Mouse (Mus musculus): ENCODE results near the gene Olfr12. TPM values are rescaled to one million over a fixed set of nuclear protein-coding genes. Genes with fewer than 3 reads are reported as not detected.

Olfr12 gene
- polyA plus RNA-seq, 1 experiment from 2014 or later = not detected

DNA sequence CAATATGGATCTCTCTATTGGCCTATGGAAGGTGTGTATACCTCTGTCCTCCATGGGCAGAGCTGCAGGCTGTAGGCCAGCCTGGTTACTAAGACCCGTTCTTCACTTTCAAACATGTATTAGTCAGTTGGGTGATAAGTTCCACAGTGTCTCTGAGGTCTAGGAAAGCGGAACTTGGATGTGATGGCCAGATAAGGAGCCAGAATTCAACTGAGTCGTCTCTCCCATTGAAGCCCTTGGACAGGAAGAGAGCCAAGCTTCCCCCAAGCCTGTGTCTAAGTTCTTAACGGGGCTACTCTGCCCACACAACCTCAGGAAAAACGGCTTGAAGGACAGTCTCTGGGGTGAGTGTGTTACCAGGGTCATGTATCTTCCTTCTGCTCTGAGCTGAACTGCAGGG, 41.8 kb downstream of the Olfr12 start:
- Histone ChIP-seq H3K36me3 (no peaks in the 10 kb centered on the region), H3K4me2 (no peak overlapping the region), H3K4me1 (replicated peaks) (peaks cover 9% of the 10 kb centered on the region; the same call in 1 of the 2 replicates), H3K27ac (replicated peaks) (no peak overlapping the region), H3K4me3 (no peak overlapping the region), H3K9me3 (no peaks in the 10 kb centered on the region), H3K9ac (no peak overlapping the region), H3K27me3 (peaks cover 4% of the 10 kb centered on the region; the same call in 1 of the 2 replicates)
- ATAC-seq (ENCODE audit: low read depth) = no peak
- 71% methylated on average over 5 of the region's 5 CpGs for WGBS

DNA sequence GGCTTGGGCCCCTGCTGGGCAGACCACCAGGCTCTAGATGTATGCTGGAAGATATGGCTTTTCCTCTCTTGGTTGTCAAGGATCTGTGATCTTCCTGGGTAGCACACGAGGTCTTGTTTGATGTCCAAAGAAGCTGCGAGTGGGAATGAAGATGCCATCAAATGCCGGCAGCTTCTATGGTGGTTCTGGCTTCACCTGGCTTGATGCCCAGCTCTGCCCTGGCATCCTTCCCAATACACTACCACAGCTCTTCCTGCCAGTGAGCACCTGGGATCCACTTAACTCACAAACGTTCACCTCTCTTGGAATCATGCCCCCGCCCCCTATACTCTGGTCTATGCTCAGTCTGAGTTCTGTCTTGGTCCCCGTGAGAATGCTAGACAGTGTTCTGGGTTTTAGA, 49.5 kb downstream of the Olfr12 start:
- Histone ChIP-seq H3K27ac (replicated peaks) (no peak overlapping the region), H3K27me3 (no peaks in the 10 kb centered on the region; the same call in 1 of the 2 replicates), H3K4me3 (no peak overlapping the region), H3K4me2 (no peak overlapping the region), H3K9ac (no peak overlapping the region), H3K9me3 (no peaks in the 10 kb centered on the region), H3K36me3 (no peaks in the 10 kb centered on the region), H3K4me1 (replicated peaks) (no peaks in the 10 kb centered on the region)
- 77% methylated on average over 6 of the region's 6 CpGs for WGBS
- ATAC-seq (ENCODE audit: low read depth) = no peak

- Histone ChIP-seq H3K27ac (replicated peaks) (no peak overlapping the region), H3K36me3 (no peaks in the 10 kb centered on the region), H3K9ac (no peak overlapping the region), H3K4me1 (replicated peaks) (no peaks in the 10 kb centered on the region), H3K9me3 (no peaks in the 10 kb centered on the region), H3K27me3 (peaks cover 6% of the 10 kb centered on the region; the same call in 1 of the 2 replicates), H3K4me3 (no peak overlapping the region), H3K4me2 (no peak overlapping the region)
- no peak for ATAC-seq (ENCODE audit: low read depth)
- 98% methylated on average over 3 of the region's 3 CpGs for WGBS
These were observed 51.8 kb downstream of the Olfr12 start for GRCm38 (mm10) chr1:92669430-92669829.

DNA sequence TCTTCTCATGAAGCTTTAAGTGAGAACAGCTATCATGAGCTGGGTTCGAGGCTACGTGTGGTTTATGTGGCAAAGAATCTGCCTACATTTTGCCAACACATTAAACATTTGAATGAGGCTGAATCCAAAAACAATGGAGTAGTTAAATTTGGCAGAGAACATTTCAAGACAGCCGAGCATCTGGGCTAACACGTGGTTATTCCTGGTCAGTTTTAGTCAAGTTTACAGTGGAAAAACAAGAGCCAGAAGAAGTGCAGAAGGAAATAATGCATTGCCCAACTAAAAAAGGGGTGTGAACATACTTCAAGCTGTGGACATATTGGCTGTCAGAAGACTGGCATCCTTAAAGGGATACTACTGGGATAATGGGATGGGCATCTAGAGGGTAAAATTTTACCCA, 53.7 kb downstream of the Olfr12 start:
- peaks cover 9% of the 10 kb centered on the region for H3K27me3 ChIP-seq
- 87% methylated on average over 4 of the region's 4 CpGs for WGBS
- no peak overlapping the region for H3K4me2 ChIP-seq

More for the DNA sequence above, 53.7 kb downstream of the Olfr12 start:
- no peak overlapping the region for H3K9ac ChIP-seq
- H3K4me3 ChIP-seq = no peak overlapping the region
- H3K27ac ChIP-seq (replicated peaks) = no peak overlapping the region
- no peak for ATAC-seq (ENCODE audit: low read depth)
- no peaks in the 10 kb centered on the region for H3K36me3 ChIP-seq
- H3K9me3 ChIP-seq = no peaks in the 10 kb centered on the region
- H3K4me1 ChIP-seq (replicated peaks) = no peaks in the 10 kb centered on the region; the same call in 1 of the 2 replicates

Other genes starting within 250 kb of the Olfr12 start
- gene Ndufa10, start 143.9 kb upstream of the Olfr12 start, polyA plus RNA-seq (2015; fragmentation: Nextera tagmentation; extraction: Ambion mirVana) = 313 and 317 TPM in 2 replicates
- gene Olfr1416, start 132.7 kb upstream of the Olfr12 start, polyA plus RNA-seq (2015; fragmentation: Nextera tagmentation; extraction: Ambion mirVana) = not detected in 2 replicates
- gene Olfr1415, start 121.7 kb upstream of the Olfr12 start, polyA plus RNA-seq (2015; fragmentation: Nextera tagmentation; extraction: Ambion mirVana) = not detected in 2 replicates
- gene Olfr1414, start 99.1 kb upstream of the Olfr12 start, polyA plus RNA-seq (2015; fragmentation: Nextera tagmentation; extraction: Ambion mirVana) = not detected in 2 replicates
- not detected in 2 replicates for gene Olfr1413, start 46.5 kb upstream of the Olfr12 start, polyA plus RNA-seq (2015; fragmentation: Nextera tagmentation; extraction: Ambion mirVana)
- not detected in 2 replicates for gene Olfr1412, start 32.0 kb upstream of the Olfr12 start, polyA plus RNA-seq (2015; fragmentation: Nextera tagmentation; extraction: Ambion mirVana)
- not detected in 2 replicates for gene Olfr1411, start 23.4 kb upstream of the Olfr12 start, polyA plus RNA-seq (2015; fragmentation: Nextera tagmentation; extraction: Ambion mirVana)
- gene Olfr1410, start 12.0 kb upstream of the Olfr12 start, polyA plus RNA-seq (2015; fragmentation: Nextera tagmentation; extraction: Ambion mirVana) = not detected in 2 replicates
- gene Cops9, start 24.2 kb downstream of the Olfr12 start, polyA plus RNA-seq (2015; fragmentation: Nextera tagmentation; extraction: Ambion mirVana) = 520 and 589 TPM in 2 replicates
- gene Otos, start 31.1 kb downstream of the Olfr12 start, polyA plus RNA-seq (2015; fragmentation: Nextera tagmentation; extraction: Ambion mirVana) = not detected in 2 replicates
- gene Gpc1, start 213.9 kb downstream of the Olfr12 start, polyA plus RNA-seq (2015; fragmentation: Nextera tagmentation; extraction: Ambion mirVana) = 59.4 and 64.3 TPM in 2 replicates

Data from neural tube, embryonic 13.5 days (tissue).